Mouse (Mus musculus): Measurements from ENCODE around the gene Zfp1. TPM values are rescaled to one million over a fixed set of nuclear protein-coding genes. Genes with fewer than 3 reads are reported as not detected.

Zfp1 gene
- polyA plus RNA-seq, 1 experiment from 2014 or later: 21.7 TPM

- Histone ChIP-seq H3K9me3 (replicated peaks) (no peaks in the 10 kb centered on the region), H3K27me3 (ENCODE audit: low read depth, poor library complexity, severe bottlenecking) (no peaks in the 10 kb centered on the region), H3K36me3 (no peaks in the 10 kb centered on the region), H3K4me3 (no peak overlapping the region), H3K4me1 (peaks cover 7% of the 10 kb centered on the region; the same call in 1 of the 2 replicates), H3K27ac (no peak overlapping the region)
- no peak for DNase-seq (ENCODE audit: low spot score)
- WGBS: 60% methylated on average over 6 of the region's 6 CpGs
These were observed 50.1 kb downstream of the Zfp1 start for GRCm38 (mm10) chr8:111693261-111693741.

DNA sequence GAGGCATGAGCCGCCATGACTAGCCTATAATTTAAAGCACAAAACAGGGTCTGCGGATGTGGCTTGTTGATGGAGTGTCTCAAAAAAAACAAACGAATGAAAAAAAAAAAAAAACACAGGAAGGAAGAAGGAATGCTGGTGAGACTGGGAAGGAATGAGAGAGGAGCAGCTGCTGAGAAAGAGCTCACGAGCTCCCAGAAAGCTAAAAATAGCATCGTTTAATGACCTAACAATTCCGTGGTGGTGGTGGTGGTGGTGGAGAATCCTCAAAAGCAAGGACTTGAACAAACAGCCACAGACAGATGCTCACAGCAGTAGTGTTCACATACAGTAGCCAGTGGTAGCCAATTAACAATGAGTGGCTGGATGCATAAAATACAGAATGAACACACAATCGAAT is 52.2 kb downstream of the Zfp1 start:
- no peak for DNase-seq (ENCODE audit: low spot score)
- WGBS: 72% methylated on average over 7 of the region's 7 CpGs
- H3K9me3 ChIP-seq (replicated peaks): no peaks in the 10 kb centered on the region

DNA sequence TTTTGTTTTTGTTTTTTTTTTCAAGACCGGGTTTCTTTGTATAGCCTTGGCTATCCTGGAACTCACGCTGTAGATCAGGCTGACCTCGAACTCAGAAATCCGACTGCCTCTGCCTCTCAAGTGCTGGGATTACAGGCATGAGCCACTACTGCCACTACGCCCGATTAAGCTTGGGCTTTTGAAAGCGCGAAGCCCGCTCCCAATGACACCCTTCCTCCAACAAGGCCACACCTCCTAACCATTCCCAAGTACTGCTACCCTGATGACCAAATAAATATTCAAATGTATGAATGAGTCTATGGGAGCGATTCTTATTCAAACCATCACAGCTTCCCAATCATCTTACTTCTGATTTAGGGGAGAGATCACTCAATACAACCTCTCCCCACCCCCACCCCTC is 54.5 kb downstream of the Zfp1 start:
- no peaks in the 10 kb centered on the region for H3K36me3 ChIP-seq
- H3K4me3 ChIP-seq: no peak overlapping the region
- no peaks in the 10 kb centered on the region for H3K27me3 ChIP-seq (ENCODE audit: low read depth, poor library complexity, severe bottlenecking)
- H3K4me1 ChIP-seq: peaks cover 7% of the 10 kb centered on the region; the same call in 1 of the 2 replicates
- 76% methylated on average over 10 of the region's 10 CpGs for WGBS
- DNase-seq (ENCODE audit: low spot score): no peak
- no peaks in the 10 kb centered on the region for H3K9me3 ChIP-seq (replicated peaks)
- H3K27ac ChIP-seq: no peak overlapping the region

More for the DNA sequence above, 52.2 kb downstream of the Zfp1 start:
- peaks cover 7% of the 10 kb centered on the region; the same call in 1 of the 2 replicates for H3K4me1 ChIP-seq
- H3K4me3 ChIP-seq: no peak overlapping the region
- no peaks in the 10 kb centered on the region for H3K27me3 ChIP-seq (ENCODE audit: low read depth, poor library complexity, severe bottlenecking)
- H3K27ac ChIP-seq: no peak overlapping the region
- H3K36me3 ChIP-seq: no peaks in the 10 kb centered on the region

GRCm38 (mm10) chr8:111699035-111699434 is 55.8 kb downstream of the Zfp1 start:
- Histone ChIP-seq H3K9me3 (replicated peaks) (no peaks in the 10 kb centered on the region), H3K27ac (no peak overlapping the region), H3K4me1 (no peaks in the 10 kb centered on the region), H3K36me3 (no peaks in the 10 kb centered on the region), H3K27me3 (ENCODE audit: low read depth, poor library complexity, severe bottlenecking) (no peaks in the 10 kb centered on the region), H3K4me3 (no peak overlapping the region)
- WGBS: 36% methylated on average over 1 of the region's 1 CpGs
- no peak for DNase-seq (ENCODE audit: low spot score)

- Histone ChIP-seq H3K27ac (no peak overlapping the region), H3K4me1 (no peaks in the 10 kb centered on the region), H3K4me3 (no peak overlapping the region), H3K9me3 (replicated peaks) (no peaks in the 10 kb centered on the region), H3K36me3 (no peaks in the 10 kb centered on the region), H3K27me3 (ENCODE audit: low read depth, poor library complexity, severe bottlenecking) (no peaks in the 10 kb centered on the region)
- WGBS: 83% methylated on average over 3 of the region's 3 CpGs
- DNase-seq (ENCODE audit: low spot score): no peak
These were observed 57.0 kb downstream of the Zfp1 start for GRCm38 (mm10) chr8:111700201-111700600.

- 91% methylated on average over 5 of the region's 5 CpGs for WGBS
- H3K4me3 ChIP-seq: no peak overlapping the region
These were observed 57.5 kb downstream of the Zfp1 start for GRCm38 (mm10) chr8:111700740-111701139.

DNA sequence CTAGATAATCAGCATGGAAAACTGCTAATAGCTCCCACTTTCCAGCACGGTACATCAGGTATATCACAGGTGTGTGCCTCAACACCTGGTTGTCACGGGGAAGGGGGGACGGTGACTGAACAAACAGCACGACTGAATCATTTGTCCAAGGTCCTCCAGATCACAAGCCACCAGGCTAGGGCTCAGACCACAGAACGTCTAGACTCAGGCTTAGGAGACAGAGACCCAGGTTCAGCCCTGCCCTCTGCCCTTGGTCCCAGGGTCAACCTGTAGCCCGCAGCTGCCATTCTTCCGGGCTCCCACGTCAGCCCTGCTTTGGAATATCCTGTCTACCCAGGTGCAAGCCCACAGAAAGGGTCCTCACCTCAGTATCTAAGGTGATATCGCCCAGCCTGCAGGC is 58.2 kb downstream of the Zfp1 start:
- Histone ChIP-seq H3K36me3 (no peaks in the 10 kb centered on the region), H3K4me1 (0 out of 2 replicates have a peak, but pooled peaks cover 4% of the 10 kb centered on the region), H3K27me3 (ENCODE audit: low read depth, poor library complexity, severe bottlenecking) (no peaks in the 10 kb centered on the region), H3K27ac (no peak overlapping the region), H3K4me3 (no peak overlapping the region), H3K9me3 (replicated peaks) (no peaks in the 10 kb centered on the region)
- WGBS: 86% methylated on average over 9 of the region's 9 CpGs
- no peak for DNase-seq (ENCODE audit: low spot score)

More at GRCm38 (mm10) chr8:111700740-111701139, 57.5 kb downstream of the Zfp1 start:
- no peaks in the 10 kb centered on the region for H3K36me3 ChIP-seq
- H3K27me3 ChIP-seq (ENCODE audit: low read depth, poor library complexity, severe bottlenecking): no peaks in the 10 kb centered on the region
- H3K4me1 ChIP-seq: no peaks in the 10 kb centered on the region
- no peaks in the 10 kb centered on the region for H3K9me3 ChIP-seq (replicated peaks)
- DNase-seq (ENCODE audit: low spot score): no peak
- H3K27ac ChIP-seq: no peak overlapping the region

GRCm38 (mm10) chr8:111704585-111704984 is 61.4 kb downstream of the Zfp1 start:
- Histone ChIP-seq H3K9me3 (replicated peaks) (no peaks in the 10 kb centered on the region), H3K4me1 (peaks cover 25% of the 10 kb centered on the region), H3K27me3 (ENCODE audit: low read depth, poor library complexity, severe bottlenecking) (no peaks in the 10 kb centered on the region), H3K27ac (no peak overlapping the region), H3K36me3 (peaks cover 18% of the 10 kb centered on the region), H3K4me3 (no peak overlapping the region)
- 94% methylated on average over 12 of the region's 12 CpGs for WGBS
- DNase-seq (ENCODE audit: low spot score): no peak

DNA sequence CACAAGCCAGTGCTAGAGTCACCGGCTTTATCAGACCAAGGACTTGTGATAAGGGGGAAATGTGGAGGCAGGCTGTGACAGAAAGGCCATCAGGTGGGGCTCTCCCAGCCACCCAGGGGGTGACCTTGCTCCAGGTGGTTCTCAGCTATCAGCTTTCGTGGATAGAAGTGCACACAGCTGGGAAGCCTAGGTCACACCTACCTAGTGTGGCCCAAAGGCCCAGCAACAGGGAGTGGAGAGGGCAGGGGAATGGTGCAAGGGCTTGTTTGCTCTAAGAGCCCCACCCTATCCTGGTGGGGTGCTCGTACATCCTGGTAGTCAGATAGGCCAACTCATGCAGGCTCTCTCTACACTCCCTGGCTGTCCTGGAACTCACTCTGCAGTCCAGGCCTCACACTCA is 62.0 kb downstream of the Zfp1 start:
- Histone ChIP-seq H3K4me3 (no peak overlapping the region), H3K36me3 (peaks cover 24% of the 10 kb centered on the region), H3K27ac (0 out of 2 replicates have a peak overlapping the region, but pooled peaks have one; percentile 1), H3K9me3 (replicated peaks) (no peaks in the 10 kb centered on the region), H3K4me1 (peaks cover 28% of the 10 kb centered on the region), H3K27me3 (ENCODE audit: low read depth, poor library complexity, severe bottlenecking) (no peaks in the 10 kb centered on the region)
- 67% methylated on average over 3 of the region's 3 CpGs for WGBS
- DNase-seq (ENCODE audit: low spot score): no peak

DNA sequence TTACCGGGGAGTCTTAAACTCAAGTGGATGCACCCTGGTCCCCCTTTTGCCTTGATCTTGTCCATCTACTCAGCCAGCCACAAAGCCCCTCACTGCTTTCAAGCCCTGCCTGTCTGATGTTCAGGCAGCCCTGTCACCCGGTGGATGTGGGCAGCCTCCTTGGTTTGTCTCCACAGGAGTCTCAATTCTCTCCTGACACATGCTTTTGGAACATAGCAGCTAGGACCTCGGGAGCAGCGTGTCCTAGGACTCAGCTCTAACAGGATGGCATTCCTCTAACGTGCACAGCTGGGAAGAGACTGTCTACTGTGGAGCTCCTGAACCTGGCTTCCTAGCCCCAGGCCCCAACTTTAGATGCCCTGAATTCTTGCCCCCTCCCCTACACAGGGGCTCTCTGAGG is 62.5 kb downstream of the Zfp1 start:
- H3K27ac ChIP-seq: 0 out of 2 replicates have a peak overlapping the region, but pooled peaks have one; percentile 1
- peaks cover 28% of the 10 kb centered on the region for H3K4me1 ChIP-seq
- H3K36me3 ChIP-seq: peaks cover 29% of the 10 kb centered on the region
- DNase-seq (ENCODE audit: low spot score): no peak
- WGBS: 75% methylated on average over 5 of the region's 5 CpGs
- H3K9me3 ChIP-seq (replicated peaks): no peaks in the 10 kb centered on the region
- H3K4me3 ChIP-seq: no peak overlapping the region
- no peaks in the 10 kb centered on the region for H3K27me3 ChIP-seq (ENCODE audit: low read depth, poor library complexity, severe bottlenecking)

GRCm38 (mm10) chr8:111708265-111708664 is 65.1 kb downstream of the Zfp1 start:
- Histone ChIP-seq H3K27ac (peak overlapping the region; percentile 36; the same call in 1 of the 2 replicates), H3K9me3 (replicated peaks) (no peaks in the 10 kb centered on the region), H3K36me3 (peaks cover 55% of the 10 kb centered on the region), H3K4me1 (peaks cover 34% of the 10 kb centered on the region), H3K4me3 (no peak overlapping the region), H3K27me3 (ENCODE audit: low read depth, poor library complexity, severe bottlenecking) (no peaks in the 10 kb centered on the region)
- 88% methylated on average over 6 of the region's 6 CpGs for WGBS
- no peak for DNase-seq (ENCODE audit: low spot score)

- peaks cover 64% of the 10 kb centered on the region for H3K36me3 ChIP-seq
- H3K9me3 ChIP-seq (replicated peaks): no peaks in the 10 kb centered on the region
- H3K27ac ChIP-seq: peak overlapping the region; percentile 66
- H3K4me3 ChIP-seq: no peak overlapping the region
- 94% methylated on average over 1 of the region's 1 CpGs for WGBS
- H3K27me3 ChIP-seq (ENCODE audit: low read depth, poor library complexity, severe bottlenecking): no peaks in the 10 kb centered on the region
- no peak for DNase-seq (ENCODE audit: low spot score)
- peaks cover 34% of the 10 kb centered on the region for H3K4me1 ChIP-seq
These were observed 66.0 kb downstream of the Zfp1 start for GRCm38 (mm10) chr8:111709223-111709622.

DNA sequence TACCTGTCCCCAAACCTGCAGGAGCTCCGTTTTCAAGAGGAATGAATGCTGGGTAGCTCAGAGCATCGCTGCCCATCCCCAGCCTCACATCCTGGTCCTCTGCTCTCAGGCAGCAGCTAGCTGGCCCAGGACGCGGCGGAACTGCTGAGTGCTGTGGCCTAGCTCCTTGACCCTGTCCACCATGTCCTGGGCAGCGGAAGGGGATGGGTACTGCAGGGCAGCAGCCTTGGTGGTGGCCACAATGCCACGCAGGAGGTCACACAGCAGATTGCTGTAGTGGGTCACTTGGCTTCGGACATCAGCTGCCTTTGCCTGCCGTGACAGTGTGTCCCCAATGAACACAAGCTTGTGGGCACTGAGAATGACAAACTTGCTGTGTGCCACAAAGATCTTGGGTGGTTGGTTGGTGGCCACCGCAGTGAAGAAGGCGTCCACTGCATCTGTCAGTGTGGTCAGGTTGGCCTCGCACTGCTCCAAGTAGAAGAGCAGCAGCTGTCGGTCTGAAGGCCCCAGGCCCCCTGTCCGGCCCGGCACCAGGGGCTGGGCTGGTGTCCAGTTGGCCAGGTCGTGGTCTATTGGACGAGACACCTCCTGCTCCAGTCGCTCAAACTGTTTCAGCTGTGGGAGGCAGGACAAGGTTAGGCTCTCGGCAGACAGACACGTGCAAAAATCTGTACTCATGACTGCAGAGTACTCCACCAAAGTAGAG is 67.7 kb downstream of the Zfp1 start:
- Histone ChIP-seq H3K27ac (no peak overlapping the region), H3K4me1 (peaks cover 32% of the 10 kb centered on the region), H3K9me3 (replicated peaks) (no peaks in the 10 kb centered on the region), H3K27me3 (ENCODE audit: low read depth, poor library complexity, severe bottlenecking) (no peaks in the 10 kb centered on the region), H3K36me3 (peaks cover 81% of the 10 kb centered on the region), H3K4me3 (no peak overlapping the region)
- no peak for DNase-seq (ENCODE audit: low spot score)
- 95% methylated on average over 20 of the region's 20 CpGs for WGBS
